Comparison of ENCODE assay signal across 28 mouse cellular contexts in the genomic region with DNA sequence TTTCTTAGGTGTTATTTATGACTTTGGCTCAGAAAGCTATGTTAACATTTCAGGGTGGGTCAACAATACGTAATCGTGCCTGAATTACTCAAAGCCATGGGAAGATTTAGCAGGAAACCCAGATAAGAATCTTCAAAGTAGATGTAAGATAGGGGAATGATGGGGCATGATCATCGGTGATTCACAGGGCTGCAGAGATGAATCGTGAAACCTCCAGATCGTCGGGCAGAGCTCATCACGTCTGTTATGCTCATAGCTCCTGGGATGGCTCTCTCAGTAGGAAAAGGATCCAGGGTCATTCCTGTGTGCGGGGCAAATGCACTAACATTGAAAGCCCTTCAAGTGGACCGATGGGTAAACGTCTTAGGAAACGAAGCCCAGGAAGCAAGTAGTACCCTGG.
"Had no signal": no experiment of that assay in that cellular context is flagged by ENCODE, and none has a peak within 500 bp of the region (broad histone marks: within the 10 kb centered on the region; RNA-seq: fewer than 3 reads in every experiment).

No protein-coding gene starts in this region.

- H3K27me3 ChIP-seq: heart, embryonic 12.5 days; hindbrain, embryonic 12.5 days; limb, embryonic 12.5 days; liver, embryonic 13.5 days; liver, embryonic 15.5 days had no signal

- DNase-seq: gastrocnemius, adult 2 months; gastrocnemius, postnatal 10 days; gastrocnemius, postnatal 25 days; heart, adult 18-20 months; heart, postnatal 10 days; heart, postnatal 4 days; kidney, adult 18-20 months; kidney, adult 8-10 months; kidney, postnatal 10 days; kidney, postnatal 25 days; kidney, postnatal 4 days; liver; liver, embryonic 13.5 days; liver, postnatal 0 days had no signal

- ATAC-seq: hindbrain, embryonic 16.5 days; inflammation-experienced regulatory T-cells, adult 6 months; intestine, postnatal 0 days; liver, postnatal 0 days had no signal

- H3K4me2 ChIP-seq: heart, embryonic 12.5 days; hindbrain, embryonic 12.5 days; hindbrain, embryonic 14.5 days; limb, embryonic 12.5 days; liver, embryonic 11.5 days; liver, embryonic 13.5 days; liver, embryonic 15.5 days had no signal

- H3K4me1 ChIP-seq: heart, embryonic 10.5 days; hindbrain, embryonic 12.5 days; limb, embryonic 10.5 days; limb, embryonic 12.5 days; liver, embryonic 13.5 days; liver, embryonic 15.5 days had no signal

- H3K9ac ChIP-seq: heart, embryonic 12.5 days; hindbrain, embryonic 12.5 days; hindbrain, embryonic 14.5 days; limb, embryonic 12.5 days; liver, embryonic 13.5 days; liver, embryonic 15.5 days; liver, postnatal 0 days had no signal

- H3K36me3 ChIP-seq: heart, embryonic 10.5 days; heart, embryonic 12.5 days; hindbrain, embryonic 10.5 days; hindbrain, embryonic 12.5 days; limb, embryonic 10.5 days; limb, embryonic 12.5 days; liver, embryonic 13.5 days; liver, embryonic 15.5 days had no signal

- H3K27ac ChIP-seq: gastrocnemius, adult 2 months; heart, embryonic 10.5 days; hindbrain, embryonic 10.5 days; hindbrain, embryonic 12.5 days; hindbrain, embryonic 14.5 days; layer of hippocampus, adult 2 months; left cerebral cortex, adult 2 months; limb, embryonic 10.5 days; limb, embryonic 12.5 days; liver, embryonic 13.5 days; liver, embryonic 15.5 days had no signal

- H3K9me3 ChIP-seq: heart, embryonic 10.5 days; heart, embryonic 12.5 days; hindbrain, embryonic 10.5 days; hindbrain, embryonic 12.5 days; limb, embryonic 10.5 days; limb, embryonic 12.5 days; liver, embryonic 13.5 days; liver, embryonic 15.5 days had no signal

- H3K4me3 ChIP-seq: gastrocnemius, adult 2 months; heart, embryonic 10.5 days; heart, embryonic 12.5 days; hindbrain, embryonic 10.5 days; hindbrain, embryonic 12.5 days; layer of hippocampus, adult 2 months; left cerebral cortex, adult 2 months; limb, embryonic 10.5 days; limb, embryonic 12.5 days; liver, embryonic 13.5 days; liver, embryonic 15.5 days had no signal
